Mouse (Mus musculus) G1E (cell line): ENCODE data around the gene Prrt3. TPM values are rescaled to one million over a fixed set of nuclear protein-coding genes. Genes with fewer than 3 reads are reported as not detected.

ENCODE experiments used
- ATAC-seq: 2 replicates; pipeline ENCODE4 v1.8.0; 2016; ENCODE audit warnings: mild to moderate bottlenecking; ENCODE audit not compliant: insufficient number of reproducible peaks, poor library complexity, low FRiP score, severe bottlenecking; ENCODE audit errors: extremely low read depth
- DNase-seq: peaks from one replicate; pipeline ENCODE4 v3.0.0; 2012; ENCODE audit warnings: low spot score
- H3K27me3 ChIP-seq: 2 replicates; pipeline ENCODE4 v1.6.1; 2012; ENCODE audit warnings: mild to moderate bottlenecking, low read length, inconsistent platforms; ENCODE audit not compliant: insufficient read depth
- H3K36me3 ChIP-seq: replicated peaks from 2 replicates; pipeline ENCODE3; 2012; ENCODE audit warnings: mild to moderate bottlenecking, inconsistent platforms
- H3K4me1 ChIP-seq: 2 replicates; pipeline ENCODE4 v1.6.1; 2012; ENCODE audit warnings: low read depth, low read length, inconsistent platforms, mixed read lengths; ENCODE audit not compliant: insufficient read depth
- H3K4me3 ChIP-seq: 2 replicates; pipeline ENCODE4 v1.5.1; 2012; ENCODE audit warnings: low read depth, mild to moderate bottlenecking, inconsistent platforms, low read length, moderate library complexity, mixed read lengths
- H3K9me3 ChIP-seq: replicated peaks from 2 replicates; pipeline ENCODE4 v1.6.1; 2012; ENCODE audit warnings: inconsistent platforms
- CTCF ChIP-seq: IDR thresholded peaks from 2 replicates; pipeline ENCODE4 v1.5.1; 2012; ENCODE audit warnings: low read depth, low read length, inconsistent platforms, mixed read lengths
- GATA1 ChIP-seq: IDR thresholded peaks from 2 replicates; pipeline ENCODE4 v1.6.1; 2012; ENCODE audit warnings: borderline replicate concordance, low read length, inconsistent platforms, mixed read lengths
- GATA2 ChIP-seq: IDR thresholded peaks from 2 replicates; pipeline ENCODE4 v1.6.1; 2012; ENCODE audit warnings: low read depth, low read length, inconsistent platforms, borderline replicate concordance
- POLR2AphosphoS5 ChIP-seq: IDR thresholded peaks from 2 replicates; pipeline ENCODE4 v1.6.1; 2012; ENCODE audit warnings: low read depth, low read length, inconsistent platforms; ENCODE audit not compliant: insufficient replicate concordance
- TAL1 ChIP-seq: conservative IDR thresholded peaks from 2 replicates; pipeline ENCODE4 v1.6.1; 2012; ENCODE audit warnings: low read depth, low read length, inconsistent platforms, mixed read lengths
- polyA plus RNA-seq: library from polyadenylated mRNA; stranded (reverse); fragments of >175 nt; gene quantifications from 2 replicates; pipeline ENCODE4 v1.2.3, GENCODE M21; 2012
- total RNA-seq, 2 experiments: library from RNA; stranded (forward) in 1 of 2; stranded (reverse) in 1 of 2; fragments of 200-1000 nt in 1 of 2; fragments of >200 nt in 1 of 2; fragmentation: Nextera tagmentation in 1 of 2; gene quantifications; 2 replicates each; pipeline ENCODE4 v1.2.3; 2014 to 2017

The Prrt3 gene
- total and polyA plus RNA-seq, 3 experiments = under 0.01 TPM; not detected in 2

- H3K4me1 ChIP-seq = no peaks in the 10 kb centered on the region
- no peak for TF ChIP-seq POLR2AphosphoS5
- TF ChIP-seq CTCF = no peak
- no peak for TF ChIP-seq TAL1
- TF ChIP-seq GATA2 = no peak
- TF ChIP-seq GATA1 = no peak
- H3K4me3 ChIP-seq = no peak overlapping the region
- DNase-seq = no peak
- no peaks in the 10 kb centered on the region for H3K9me3 ChIP-seq
- no peak for ATAC-seq
- no peaks in the 10 kb centered on the region for H3K36me3 ChIP-seq
- peaks cover 43% of the 10 kb centered on the region for H3K27me3 ChIP-seq
These were observed 43.1 kb downstream of the Prrt3 start for GRCm38 (mm10) chr6:113458635-113459034.

DNA sequence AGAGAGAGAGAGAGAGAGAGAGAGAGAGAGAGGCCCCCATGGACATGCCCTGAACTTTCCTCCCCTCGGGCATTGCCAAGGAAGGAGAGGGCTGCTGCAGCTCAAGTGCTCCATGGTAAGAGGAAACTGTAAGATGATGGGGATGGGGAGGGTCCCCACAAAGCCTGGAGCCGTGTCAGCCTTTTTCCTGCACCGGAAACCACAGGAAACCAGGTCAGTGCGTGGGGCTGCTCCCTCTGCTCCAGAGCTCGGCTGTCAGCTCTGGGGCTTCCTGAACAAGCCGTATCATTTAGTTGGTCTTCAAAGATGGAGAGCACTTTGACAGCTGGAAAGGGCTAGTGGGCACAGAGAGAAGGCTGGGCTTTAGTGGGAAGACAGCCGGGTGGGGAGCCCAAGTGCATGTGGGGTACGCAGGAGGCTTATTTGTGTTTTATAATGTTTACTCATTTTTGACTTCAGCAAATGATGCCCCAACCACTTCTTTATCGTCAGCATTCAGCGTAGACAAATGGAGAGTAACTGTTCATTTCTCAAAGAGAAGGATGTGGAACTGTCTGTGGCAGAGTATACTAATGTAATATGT is 43.7 kb downstream of the Prrt3 start, which contains the start of gene Il17re:
Gene Il17re (plus strand): TSS at position 533 of the 583 bp plus-strand sequence.
- no peak for ATAC-seq
- Histone ChIP-seq H3K4me3 (no peak within 1 kb of the TSS), H3K27me3 (peaks cover 43% of the 10 kb centered on the region), H3K4me1 (no peaks in the 10 kb centered on the region), H3K36me3 (no peaks in the 10 kb centered on the region), H3K9me3 (no peaks in the 10 kb centered on the region)
- no peak for DNase-seq
- TF ChIP-seq GATA2 (no peak), POLR2AphosphoS5 (no peak)

- no peaks in the 10 kb centered on the region for H3K36me3 ChIP-seq
- ATAC-seq (no peak), DNase-seq (no peak)
- TF ChIP-seq TAL1 (no peak), CTCF (no peak), POLR2AphosphoS5 (no peak), GATA1 (no peak), GATA2 (no peak)
- peaks cover 35% of the 10 kb centered on the region for H3K27me3 ChIP-seq
- H3K9me3 ChIP-seq = no peaks in the 10 kb centered on the region
- H3K4me3 ChIP-seq = no peak overlapping the region
- H3K4me1 ChIP-seq = no peaks in the 10 kb centered on the region
These were observed 46.7 kb downstream of the Prrt3 start for GRCm38 (mm10) chr6:113455007-113455406.

- H3K27me3 ChIP-seq = peaks cover 14% of the 10 kb centered on the region
- H3K36me3 ChIP-seq = peaks cover 21% of the 10 kb centered on the region
- ATAC-seq = no peak
- H3K4me1 ChIP-seq = no peaks in the 10 kb centered on the region
- no peak overlapping the region for H3K4me3 ChIP-seq
- H3K9me3 ChIP-seq = no peaks in the 10 kb centered on the region
- TF ChIP-seq POLR2AphosphoS5 = no peak
- TF ChIP-seq GATA1 = no peak
- TF ChIP-seq TAL1 = no peak
- no peak for TF ChIP-seq GATA2
- DNase-seq = no peak
These were observed 49.9 kb downstream of the Prrt3 start for GRCm38 (mm10) chr6:113451839-113452238.

GRCm38 (mm10) chr6:113447639-113448038 is 54.1 kb downstream of the Prrt3 start:
- peaks cover 8% of the 10 kb centered on the region; the same call in 1 of the 2 replicates for H3K4me1 ChIP-seq
- TF ChIP-seq POLR2AphosphoS5 (no peak), GATA2 (no peak), GATA1 (no peak), CTCF (no peak), TAL1 (no peak)
- no peak overlapping the region for H3K4me3 ChIP-seq
- H3K27me3 ChIP-seq = peaks cover 7% of the 10 kb centered on the region
- peaks cover 38% of the 10 kb centered on the region for H3K36me3 ChIP-seq
- no peak for DNase-seq
- H3K9me3 ChIP-seq = no peaks in the 10 kb centered on the region
- ATAC-seq = no peak

DNA sequence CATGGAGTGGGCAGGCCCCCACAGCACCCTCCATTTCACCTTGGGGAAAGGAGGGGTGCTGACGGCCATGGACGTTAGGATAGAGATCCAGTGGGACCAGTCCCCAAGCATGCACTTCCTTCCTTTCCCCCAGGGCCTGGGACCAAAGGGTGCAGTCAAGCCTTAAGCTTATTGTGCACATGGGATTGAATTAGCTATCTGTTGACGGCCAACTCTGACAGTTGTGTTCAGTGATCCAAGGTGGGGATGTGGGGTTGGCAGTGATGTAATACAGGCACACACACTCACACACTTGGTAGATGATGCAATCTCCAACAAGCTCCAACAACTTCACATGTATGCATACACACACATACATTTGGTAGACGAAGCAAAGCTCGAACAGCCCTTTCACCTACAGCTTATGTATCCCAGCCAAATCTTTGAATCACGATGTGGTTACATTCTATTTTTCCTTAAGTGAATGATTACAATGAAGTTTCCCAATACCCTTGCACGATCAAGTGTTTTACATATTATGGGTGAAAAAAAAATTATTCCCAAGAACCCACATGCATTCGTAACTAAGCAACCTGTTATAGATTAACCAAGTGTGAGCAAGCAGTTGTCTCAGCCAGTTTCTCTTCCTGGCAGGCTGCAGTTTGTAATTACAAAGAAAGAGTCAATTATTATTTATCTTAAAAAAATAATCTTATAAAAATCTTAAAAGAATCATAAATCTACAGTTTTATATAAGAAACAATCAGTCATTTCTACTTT is 57.3 kb downstream of the Prrt3 start:
- Histone ChIP-seq H3K9me3 (no peaks in the 10 kb centered on the region), H3K4me1 (peaks cover 17% of the 10 kb centered on the region; the same call in 1 of the 2 replicates), H3K4me3 (no peak overlapping the region), H3K36me3 (peaks cover 38% of the 10 kb centered on the region), H3K27me3 (peaks cover 4% of the 10 kb centered on the region; the same call in 1 of the 2 replicates)
- DNase-seq (no peak), ATAC-seq (no peak)
- TF ChIP-seq GATA2 = no peak
- TF ChIP-seq GATA1 = no peak
- TF ChIP-seq POLR2AphosphoS5 = no peak
- no peak for TF ChIP-seq TAL1
- no peak for TF ChIP-seq CTCF

Other genes with a start within 250 kb of the Prrt3 start
Only the 20 nearest of the 22 such genes appear.
- gene Brpf1, start 194.8 kb downstream of the Prrt3 start, total RNA-seq (2014; fragmentation: Nextera tagmentation) = 46.5 and 56.0 TPM in 2 replicates
- gene Brpf1, start 194.8 kb downstream of the Prrt3 start, total RNA-seq (2017) = 26.5 and 26.9 TPM in 2 replicates
- gene Brpf1, start 194.8 kb downstream of the Prrt3 start, polyA plus RNA-seq = 37.9 and 40.6 TPM in 2 replicates
- gene Ogg1, start 175.0 kb downstream of the Prrt3 start, total RNA-seq (2014; fragmentation: Nextera tagmentation) = 30.4 and 56.3 TPM in 2 replicates
- gene Ogg1, start 175.0 kb downstream of the Prrt3 start, total RNA-seq (2017) = 10.9 and 11.5 TPM in 2 replicates
- 10.4 and 11.3 TPM in 2 replicates for gene Ogg1, start 175.0 kb downstream of the Prrt3 start, polyA plus RNA-seq
- 0.98 TPM in 1 of 2 replicates, not detected in the other for gene Camk1, start 157.9 kb downstream of the Prrt3 start, total RNA-seq (2014; fragmentation: Nextera tagmentation)
- 0.82 and 1.2 TPM in 2 replicates for gene Camk1, start 157.9 kb downstream of the Prrt3 start, total RNA-seq (2017)
- gene Camk1, start 157.9 kb downstream of the Prrt3 start, polyA plus RNA-seq = 0.07 and 0.10 TPM in 2 replicates
- 33.2 and 35.2 TPM in 2 replicates for gene Tada3, start 124.0 kb downstream of the Prrt3 start, total RNA-seq (2014; fragmentation: Nextera tagmentation)
- gene Tada3, start 124.0 kb downstream of the Prrt3 start, total RNA-seq (2017) = 15.7 and 18.2 TPM in 2 replicates
- gene Tada3, start 124.0 kb downstream of the Prrt3 start, polyA plus RNA-seq = 65.3 and 88.5 TPM in 2 replicates
- 69.7 and 96.4 TPM in 2 replicates for gene Arpc4, start 123.8 kb downstream of the Prrt3 start, total RNA-seq (2014; fragmentation: Nextera tagmentation)
- 263 and 271 TPM in 2 replicates for gene Arpc4, start 123.8 kb downstream of the Prrt3 start, total RNA-seq (2017)
- gene Arpc4, start 123.8 kb downstream of the Prrt3 start, polyA plus RNA-seq = 247 and 264 TPM in 2 replicates
- 43.3 and 47.6 TPM in 2 replicates for gene Ttll3, start 112.7 kb downstream of the Prrt3 start, total RNA-seq (2014; fragmentation: Nextera tagmentation)
- gene Ttll3, start 112.7 kb downstream of the Prrt3 start, total RNA-seq (2017) = 20.5 and 22.7 TPM in 2 replicates
- gene Ttll3, start 112.7 kb downstream of the Prrt3 start, polyA plus RNA-seq = 10.2 and 15.1 TPM in 2 replicates
- 8.7 and 20.2 TPM in 2 replicates for gene Rpusd3, start 82.6 kb downstream of the Prrt3 start, total RNA-seq (2014; fragmentation: Nextera tagmentation)
- gene Rpusd3, start 82.6 kb downstream of the Prrt3 start, total RNA-seq (2017) = 7.7 and 8.5 TPM in 2 replicates
- gene Rpusd3, start 82.6 kb downstream of the Prrt3 start, polyA plus RNA-seq = 113 TPM in 2 replicates
- gene Cidec, start 66.2 kb downstream of the Prrt3 start, total RNA-seq (2014; fragmentation: Nextera tagmentation) = not detected in 2 replicates
- 0.06 and 0.27 TPM in 2 replicates for gene Cidec, start 66.2 kb downstream of the Prrt3 start, total RNA-seq (2017)
- not detected in 2 replicates for gene Cidec, start 66.2 kb downstream of the Prrt3 start, polyA plus RNA-seq
- gene Jagn1, start 59.4 kb downstream of the Prrt3 start, total RNA-seq (2014; fragmentation: Nextera tagmentation) = 19.4 and 21.7 TPM in 2 replicates
- gene Jagn1, start 59.4 kb downstream of the Prrt3 start, total RNA-seq (2017) = 12.9 and 14.0 TPM in 2 replicates
- gene Jagn1, start 59.4 kb downstream of the Prrt3 start, polyA plus RNA-seq = 5.6 and 6.3 TPM in 2 replicates
- gene Il17re, start 43.4 kb downstream of the Prrt3 start, total RNA-seq (2014; fragmentation: Nextera tagmentation) = not detected in 2 replicates
- 0.17 and 0.22 TPM in 2 replicates for gene Il17re, start 43.4 kb downstream of the Prrt3 start, total RNA-seq (2017)
- not detected in 2 replicates for gene Il17re, start 43.4 kb downstream of the Prrt3 start, polyA plus RNA-seq
- gene Il17rc, start 30.5 kb downstream of the Prrt3 start, total RNA-seq (2014; fragmentation: Nextera tagmentation) = not detected in 2 replicates
- not detected in 2 replicates for gene Il17rc, start 30.5 kb downstream of the Prrt3 start, total RNA-seq (2017)
- gene Il17rc, start 30.5 kb downstream of the Prrt3 start, polyA plus RNA-seq = 0.07 and 0.17 TPM in 2 replicates
- 8.5 and 9.9 TPM in 2 replicates for gene Creld1, start 18.6 kb downstream of the Prrt3 start, total RNA-seq (2014; fragmentation: Nextera tagmentation)
- 5.8 and 7.4 TPM in 2 replicates for gene Creld1, start 18.6 kb downstream of the Prrt3 start, total RNA-seq (2017)
- 17.3 and 19.8 TPM in 2 replicates for gene Creld1, start 18.6 kb downstream of the Prrt3 start, polyA plus RNA-seq
- gene Emc3, start 29.7 kb upstream of the Prrt3 start, total RNA-seq (2014; fragmentation: Nextera tagmentation) = 54.4 and 56.1 TPM in 2 replicates
- gene Emc3, start 29.7 kb upstream of the Prrt3 start, total RNA-seq (2017) = 34.8 and 37.1 TPM in 2 replicates
- 18.8 and 22.9 TPM in 2 replicates for gene Emc3, start 29.7 kb upstream of the Prrt3 start, polyA plus RNA-seq
- 47.2 and 83.5 TPM in 2 replicates for gene Fancd2, start 29.8 kb upstream of the Prrt3 start, total RNA-seq (2014; fragmentation: Nextera tagmentation)
- 32.9 and 41.1 TPM in 2 replicates for gene Fancd2, start 29.8 kb upstream of the Prrt3 start, total RNA-seq (2017)
- 2.2 TPM in 2 replicates for gene Fancd2, start 29.8 kb upstream of the Prrt3 start, polyA plus RNA-seq
- gene Fancd2os, start 98.8 kb upstream of the Prrt3 start, total RNA-seq (2014; fragmentation: Nextera tagmentation) = not detected in 2 replicates
- 0.16 TPM in 1 of 2 replicates, not detected in the other for gene Fancd2os, start 98.8 kb upstream of the Prrt3 start, total RNA-seq (2017)
- gene Fancd2os, start 98.8 kb upstream of the Prrt3 start, polyA plus RNA-seq = not detected in 2 replicates
- 186 and 193 TPM in 2 replicates for gene Brk1, start 102.8 kb upstream of the Prrt3 start, total RNA-seq (2014; fragmentation: Nextera tagmentation)
- 167 and 180 TPM in 2 replicates for gene Brk1, start 102.8 kb upstream of the Prrt3 start, total RNA-seq (2017)
- 29.2 and 42.6 TPM in 2 replicates for gene Brk1, start 102.8 kb upstream of the Prrt3 start, polyA plus RNA-seq
- gene Vhl, start 122.0 kb upstream of the Prrt3 start, total RNA-seq (2014; fragmentation: Nextera tagmentation) = 9.0 and 12.5 TPM in 2 replicates
- gene Vhl, start 122.0 kb upstream of the Prrt3 start, total RNA-seq (2017) = 25.4 and 26.1 TPM in 2 replicates
- gene Vhl, start 122.0 kb upstream of the Prrt3 start, polyA plus RNA-seq = 6.4 and 7.9 TPM in 2 replicates
- gene Irak2, start 136.5 kb upstream of the Prrt3 start, total RNA-seq (2014; fragmentation: Nextera tagmentation) = 7.4 and 21.2 TPM in 2 replicates
- gene Irak2, start 136.5 kb upstream of the Prrt3 start, total RNA-seq (2017) = 10.9 and 11.7 TPM in 2 replicates
- gene Irak2, start 136.5 kb upstream of the Prrt3 start, polyA plus RNA-seq = 10.2 and 13.7 TPM in 2 replicates
- 20.9 and 26.3 TPM in 2 replicates for gene Tatdn2, start 195.1 kb upstream of the Prrt3 start, total RNA-seq (2014; fragmentation: Nextera tagmentation)
- 72.0 and 81.3 TPM in 2 replicates for gene Tatdn2, start 195.1 kb upstream of the Prrt3 start, total RNA-seq (2017)
- gene Tatdn2, start 195.1 kb upstream of the Prrt3 start, polyA plus RNA-seq = 33.1 and 34.5 TPM in 2 replicates
- gene Ghrl, start 217.9 kb upstream of the Prrt3 start, total RNA-seq (2014; fragmentation: Nextera tagmentation) = not detected in 2 replicates
- 0.76 TPM in 1 of 2 replicates, not detected in the other for gene Ghrl, start 217.9 kb upstream of the Prrt3 start, total RNA-seq (2017)
- gene Ghrl, start 217.9 kb upstream of the Prrt3 start, polyA plus RNA-seq = not detected in 2 replicates